Mouse (Mus musculus): ENCODE data around the gene Srrm2. TPM values are rescaled to one million over a fixed set of nuclear protein-coding genes. Genes with fewer than 3 reads are reported as not detected.

Gene Srrm2
- polyA plus RNA-seq, 1 experiment from 2014 or later: 642 TPM

Small RNA genes lying within 50 kb of the gene (microRNA-seq; reads per million reads assigned to microRNA genes)
- 1.3 reads per million for gene Mir5125

Other genes starting within 250 kb of the Srrm2 start
- 20.0 and 22.5 TPM in 2 replicates for gene Zfp213, start 226.3 kb upstream of the Srrm2 start, polyA plus RNA-seq (2015; fragmentation: Nextera tagmentation; extraction: Ambion mirVana)
- gene Zfp13, start 191.0 kb upstream of the Srrm2 start, polyA plus RNA-seq (2015; fragmentation: Nextera tagmentation; extraction: Ambion mirVana): 18.2 and 21.9 TPM in 2 replicates
- 0.27 and 0.37 TPM in 2 replicates for gene Zscan10, start 189.7 kb upstream of the Srrm2 start, polyA plus RNA-seq (2015; fragmentation: Nextera tagmentation; extraction: Ambion mirVana)
- gene Mmp25, start 145.3 kb upstream of the Srrm2 start, polyA plus RNA-seq (2015; fragmentation: Nextera tagmentation; extraction: Ambion mirVana): 0.55 and 0.77 TPM in 2 replicates
- gene Bicdl2, start 130.0 kb upstream of the Srrm2 start, polyA plus RNA-seq (2015; fragmentation: Nextera tagmentation; extraction: Ambion mirVana): 3.8 TPM in 2 replicates
- gene Hcfc1r1, start 116.9 kb upstream of the Srrm2 start, polyA plus RNA-seq (2015; fragmentation: Nextera tagmentation; extraction: Ambion mirVana): 64.0 and 79.4 TPM in 2 replicates
- gene Thoc6, start 116.7 kb upstream of the Srrm2 start, polyA plus RNA-seq (2015; fragmentation: Nextera tagmentation; extraction: Ambion mirVana): 46.6 and 53.5 TPM in 2 replicates
- gene Tnfrsf12a, start 113.1 kb upstream of the Srrm2 start, polyA plus RNA-seq (2015; fragmentation: Nextera tagmentation; extraction: Ambion mirVana): 10.4 and 13.1 TPM in 2 replicates
- 34.8 and 47.1 TPM in 2 replicates for gene Cldn6, start 111.3 kb upstream of the Srrm2 start, polyA plus RNA-seq (2015; fragmentation: Nextera tagmentation; extraction: Ambion mirVana)
- gene Cldn9, start 106.5 kb upstream of the Srrm2 start, polyA plus RNA-seq (2015; fragmentation: Nextera tagmentation; extraction: Ambion mirVana): 8.7 and 14.3 TPM in 2 replicates
- 0.25 and 0.32 TPM in 2 replicates for gene 1520401A03Rik, start 67.7 kb upstream of the Srrm2 start, polyA plus RNA-seq (2015; fragmentation: Nextera tagmentation; extraction: Ambion mirVana)
- 49.3 and 56.2 TPM in 2 replicates for gene Pkmyt1, start 64.2 kb upstream of the Srrm2 start, polyA plus RNA-seq (2015; fragmentation: Nextera tagmentation; extraction: Ambion mirVana)
- 12.4 and 12.5 TPM in 2 replicates for gene Paqr4, start 49.7 kb upstream of the Srrm2 start, polyA plus RNA-seq (2015; fragmentation: Nextera tagmentation; extraction: Ambion mirVana)
- 31.7 and 42.3 TPM in 2 replicates for gene Kremen2, start 44.7 kb upstream of the Srrm2 start, polyA plus RNA-seq (2015; fragmentation: Nextera tagmentation; extraction: Ambion mirVana)
- gene Flywch1, start 18.9 kb upstream of the Srrm2 start, polyA plus RNA-seq (2015; fragmentation: Nextera tagmentation; extraction: Ambion mirVana): 90.2 and 95.6 TPM in 2 replicates
- gene Flywch2, start 4.5 kb upstream of the Srrm2 start, polyA plus RNA-seq (2015; fragmentation: Nextera tagmentation; extraction: Ambion mirVana): 54.1 and 65.1 TPM in 2 replicates
- 1,169 and 1,240 TPM in 2 replicates for gene Elob, start 38.6 kb downstream of the Srrm2 start, polyA plus RNA-seq (2015; fragmentation: Nextera tagmentation; extraction: Ambion mirVana)
- gene Prss33, start 45.5 kb downstream of the Srrm2 start, polyA plus RNA-seq (2015; fragmentation: Nextera tagmentation; extraction: Ambion mirVana): 0.38 and 0.48 TPM in 2 replicates
- gene Prss32, start 53.3 kb downstream of the Srrm2 start, polyA plus RNA-seq (2015; fragmentation: Nextera tagmentation; extraction: Ambion mirVana): 0.78 TPM in 1 of 2 replicates, not detected in the other
- 2.0 TPM in 2 replicates for gene Prss41, start 53.6 kb downstream of the Srrm2 start, polyA plus RNA-seq (2015; fragmentation: Nextera tagmentation; extraction: Ambion mirVana)
- gene Prss21, start 77.5 kb downstream of the Srrm2 start, polyA plus RNA-seq (2015; fragmentation: Nextera tagmentation; extraction: Ambion mirVana): not detected in 2 replicates
- gene Dcpp1, start 90.3 kb downstream of the Srrm2 start, polyA plus RNA-seq (2015; fragmentation: Nextera tagmentation; extraction: Ambion mirVana): not detected in 2 replicates
- not detected in 2 replicates for gene Dcpp2, start 90.3 kb downstream of the Srrm2 start, polyA plus RNA-seq (2015; fragmentation: Nextera tagmentation; extraction: Ambion mirVana)
- gene Dcpp3, start 126.9 kb downstream of the Srrm2 start, polyA plus RNA-seq (2015; fragmentation: Nextera tagmentation; extraction: Ambion mirVana): not detected in 2 replicates
- not detected in 2 replicates for gene Sbp, start 151.1 kb downstream of the Srrm2 start, polyA plus RNA-seq (2015; fragmentation: Nextera tagmentation; extraction: Ambion mirVana)
- gene Sbpl, start 164.7 kb downstream of the Srrm2 start, polyA plus RNA-seq (2015; fragmentation: Nextera tagmentation; extraction: Ambion mirVana): not detected in 2 replicates
- gene Prss30, start 190.0 kb downstream of the Srrm2 start, polyA plus RNA-seq (2015; fragmentation: Nextera tagmentation; extraction: Ambion mirVana): 0.18 TPM in 1 of 2 replicates, not detected in the other
- gene Prss22, start 207.6 kb downstream of the Srrm2 start, polyA plus RNA-seq (2015; fragmentation: Nextera tagmentation; extraction: Ambion mirVana): 2.2 and 2.5 TPM in 2 replicates
- 0.28 and 0.38 TPM in 2 replicates for gene Prss27, start 247.6 kb downstream of the Srrm2 start, polyA plus RNA-seq (2015; fragmentation: Nextera tagmentation; extraction: Ambion mirVana)

Data from embryonic facial prominence, embryonic 13.5 days (tissue).